Mouse (Mus musculus) thymus, adult 2 months (tissue): ENCODE results near the gene Gm10273.

ENCODE experiments used
- CTCF ChIP-seq: fragments of 200-500 bp; IDR thresholded peaks from 2 replicates; pipeline ENCODE4 v1.5.1; 2012; ENCODE audit warnings: mild to moderate bottlenecking, control low read depth, low read length, moderate library complexity, borderline replicate concordance; ENCODE audit not compliant: control insufficient read depth, poor library complexity, insufficient read depth; ENCODE audit errors: extremely low read depth
- POLR2A ChIP-seq: fragments of 200-500 bp; IDR thresholded peaks from 2 replicates; pipeline ENCODE4 v1.6.1; 2012; ENCODE audit warnings: mild to moderate bottlenecking, low read length, control low read depth, moderate library complexity; ENCODE audit not compliant: control insufficient read depth, poor library complexity, insufficient read depth; ENCODE audit errors: extremely low read depth

DNA sequence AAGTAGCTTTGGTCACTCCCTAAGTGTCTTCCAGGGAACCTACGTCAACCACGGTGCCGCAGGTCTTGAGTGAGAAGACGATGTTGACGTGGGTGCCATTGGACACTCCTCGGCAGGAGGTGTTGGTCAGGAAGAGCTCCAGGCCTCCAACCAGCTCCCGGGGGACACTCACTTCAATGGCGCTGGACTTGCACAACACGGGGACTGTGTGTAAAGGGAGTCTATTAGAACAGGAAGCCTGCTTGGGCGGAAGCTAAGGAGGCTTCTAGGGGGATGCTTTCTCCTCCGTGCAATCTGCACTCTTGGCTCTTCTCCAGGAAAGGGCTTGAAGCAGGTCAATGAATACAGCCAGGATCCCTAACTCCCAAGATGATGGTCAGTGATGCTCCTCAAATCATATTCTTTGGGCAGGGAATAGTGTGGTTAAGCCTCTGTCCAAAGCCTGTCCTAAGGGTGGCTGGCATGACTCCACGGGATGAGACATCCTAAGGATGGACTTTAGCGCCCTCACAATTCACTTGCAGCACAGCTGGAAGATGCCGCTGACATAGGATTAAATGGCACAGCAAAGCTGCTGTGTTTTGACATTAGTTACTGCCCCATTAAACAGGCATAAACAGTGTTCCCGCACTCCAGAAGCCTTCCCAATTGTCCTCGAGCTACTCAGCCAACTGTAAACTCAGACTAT lies 34.2 kb downstream of the Gm10273 start:
- TF ChIP-seq POLR2A (no peak), CTCF (no peak)
